Mouse (Mus musculus) G1E (cell line): ENCODE data around the gene Olfr1391. TPM values are rescaled to one million over a fixed set of nuclear protein-coding genes. Genes with fewer than 3 reads are reported as not detected.
"Not testable (repeated sequence)": the region's sequence is repeated elsewhere in the genome, so short reads cannot be mapped to it uniquely, and the experiment has no call there.

ENCODE experiments used
- ATAC-seq: 2 replicates; pipeline ENCODE4 v1.8.0; 2016; ENCODE audit warnings: mild to moderate bottlenecking; ENCODE audit not compliant: insufficient number of reproducible peaks, poor library complexity, low FRiP score, severe bottlenecking; ENCODE audit errors: extremely low read depth
- DNase-seq: peaks from one replicate; pipeline ENCODE4 v3.0.0; 2012; ENCODE audit warnings: low spot score
- H3K27me3 ChIP-seq: 2 replicates; pipeline ENCODE4 v1.6.1; 2012; ENCODE audit warnings: mild to moderate bottlenecking, low read length, inconsistent platforms; ENCODE audit not compliant: insufficient read depth
- H3K36me3 ChIP-seq: replicated peaks from 2 replicates; pipeline ENCODE3; 2012; ENCODE audit warnings: mild to moderate bottlenecking, inconsistent platforms
- H3K4me1 ChIP-seq: 2 replicates; pipeline ENCODE4 v1.6.1; 2012; ENCODE audit warnings: low read depth, low read length, inconsistent platforms, mixed read lengths; ENCODE audit not compliant: insufficient read depth
- H3K4me3 ChIP-seq: 2 replicates; pipeline ENCODE4 v1.5.1; 2012; ENCODE audit warnings: low read depth, mild to moderate bottlenecking, inconsistent platforms, low read length, moderate library complexity, mixed read lengths
- H3K9me3 ChIP-seq: replicated peaks from 2 replicates; pipeline ENCODE4 v1.6.1; 2012; ENCODE audit warnings: inconsistent platforms
- CTCF ChIP-seq: IDR thresholded peaks from 2 replicates; pipeline ENCODE4 v1.5.1; 2012; ENCODE audit warnings: low read depth, low read length, inconsistent platforms, mixed read lengths
- GATA1 ChIP-seq: IDR thresholded peaks from 2 replicates; pipeline ENCODE4 v1.6.1; 2012; ENCODE audit warnings: borderline replicate concordance, low read length, inconsistent platforms, mixed read lengths
- GATA2 ChIP-seq: IDR thresholded peaks from 2 replicates; pipeline ENCODE4 v1.6.1; 2012; ENCODE audit warnings: low read depth, low read length, inconsistent platforms, borderline replicate concordance
- POLR2AphosphoS5 ChIP-seq: IDR thresholded peaks from 2 replicates; pipeline ENCODE4 v1.6.1; 2012; ENCODE audit warnings: low read depth, low read length, inconsistent platforms; ENCODE audit not compliant: insufficient replicate concordance
- TAL1 ChIP-seq: conservative IDR thresholded peaks from 2 replicates; pipeline ENCODE4 v1.6.1; 2012; ENCODE audit warnings: low read depth, low read length, inconsistent platforms, mixed read lengths
- polyA plus RNA-seq: library from polyadenylated mRNA; stranded (reverse); fragments of >175 nt; gene quantifications from 2 replicates; pipeline ENCODE4 v1.2.3, GENCODE M21; 2012
- total RNA-seq, 2 experiments: library from RNA; stranded (forward) in 1 of 2; stranded (reverse) in 1 of 2; fragments of 200-1000 nt in 1 of 2; fragments of >200 nt in 1 of 2; fragmentation: Nextera tagmentation in 1 of 2; gene quantifications; 2 replicates each; pipeline ENCODE4 v1.2.3; 2014 to 2017

Olfr1391 gene
- total and polyA plus RNA-seq, 3 experiments = 0.16 TPM; not detected in 2

- Histone ChIP-seq H3K9me3 (peaks cover 11% of the 10 kb centered on the region), H3K27me3 (no peaks in the 10 kb centered on the region), H3K36me3 (no peaks in the 10 kb centered on the region), H3K4me3 (no peak within 1 kb of the TSS), H3K4me1 (no peaks in the 10 kb centered on the region)
- TF ChIP-seq GATA2 (no peak), POLR2AphosphoS5 (no peak), TAL1 (no peak), CTCF (no peak), GATA1 (no peak)
- no peak for ATAC-seq
- no peak for DNase-seq
These were observed 18.1 kb upstream of the Olfr1391 start, which contains the start of gene Olfr10 for GRCm38 (mm10) chr11:49304441-49304840. TSS of gene Olfr10 (plus strand) at chr11:49304741.

- H3K9me3 ChIP-seq = peaks cover 11% of the 10 kb centered on the region
- DNase-seq, H3K27me3 ChIP-seq, H3K4me3 ChIP-seq, H3K4me1 ChIP-seq, H3K36me3 ChIP-seq, ATAC-seq: not testable (repeated sequence)
These were observed 14.0 kb upstream of the Olfr1391 start for GRCm38 (mm10) chr11:49308547-49308946.

- no peak for TF ChIP-seq POLR2AphosphoS5
- no peak for TF ChIP-seq GATA2
- no peak for TF ChIP-seq CTCF
- TF ChIP-seq GATA1 = no peak
- no peak for TF ChIP-seq TAL1
- ATAC-seq = no peak
- no peaks in the 10 kb centered on the region for H3K4me1 ChIP-seq
These were observed 4.2 kb downstream of the Olfr1391 start for GRCm38 (mm10) chr11:49326726-49327125.

GRCm38 (mm10) chr11:49329686-49330085 lies 7.1 kb downstream of the Olfr1391 start:
- ATAC-seq (no peak), DNase-seq (no peak)
- H3K36me3 ChIP-seq = no peaks in the 10 kb centered on the region
- TF ChIP-seq GATA1 (no peak), CTCF (no peak), POLR2AphosphoS5 (no peak), GATA2 (no peak), TAL1 (no peak)
- H3K27me3 ChIP-seq = no peaks in the 10 kb centered on the region
- no peaks in the 10 kb centered on the region for H3K4me1 ChIP-seq
- H3K9me3 ChIP-seq = no peaks in the 10 kb centered on the region
- H3K4me3 ChIP-seq = no peak overlapping the region

More at GRCm38 (mm10) chr11:49326726-49327125, 4.2 kb downstream of the Olfr1391 start:
- Histone ChIP-seq H3K27me3 (no peaks in the 10 kb centered on the region), H3K4me3 (no peak overlapping the region), H3K9me3 (no peaks in the 10 kb centered on the region), H3K36me3 (no peaks in the 10 kb centered on the region)
- no peak for DNase-seq

- Histone ChIP-seq H3K9me3 (no peaks in the 10 kb centered on the region), H3K36me3 (no peaks in the 10 kb centered on the region), H3K4me1 (no peaks in the 10 kb centered on the region), H3K4me3 (no peak within 1 kb of the TSS), H3K27me3 (no peaks in the 10 kb centered on the region)
- TF ChIP-seq POLR2AphosphoS5 = no peak
- no peak for TF ChIP-seq TAL1
- TF ChIP-seq GATA2 = no peak
- no peak for TF ChIP-seq GATA1
- TF ChIP-seq CTCF = no peak
- ATAC-seq = no peak
- no peak for DNase-seq
These were observed 12.3 kb downstream of the Olfr1391 start, which contains the start of gene Olfr1390 for GRCm38 (mm10) chr11:49334888-49335287. TSS of gene Olfr1390 (plus strand) at chr11:49335188.

- Histone ChIP-seq H3K4me3 (no peak overlapping the region), H3K27me3 (no peaks in the 10 kb centered on the region), H3K9me3 (no peaks in the 10 kb centered on the region), H3K36me3 (no peaks in the 10 kb centered on the region), H3K4me1 (no peaks in the 10 kb centered on the region)
- no peak for ATAC-seq
- no peak for TF ChIP-seq TAL1
- TF ChIP-seq CTCF = no peak
- TF ChIP-seq GATA2 = no peak
- DNase-seq = no peak
These were observed 14.7 kb downstream of the Olfr1391 start for GRCm38 (mm10) chr11:49337150-49337832.

Other genes with a start within 250 kb of the Olfr1391 start
Only the 20 nearest of the 21 such genes appear.
- not detected in 2 replicates for gene Olfr1396, start 207.9 kb upstream of the Olfr1391 start, total RNA-seq (2014; fragmentation: Nextera tagmentation)
- gene Olfr1396, start 207.9 kb upstream of the Olfr1391 start, total RNA-seq (2017) = 0.06 and 0.11 TPM in 2 replicates
- not detected in 2 replicates for gene Olfr1396, start 207.9 kb upstream of the Olfr1391 start, polyA plus RNA-seq
- not detected in 2 replicates for gene Olfr1395, start 180.5 kb upstream of the Olfr1391 start, total RNA-seq (2014; fragmentation: Nextera tagmentation)
- gene Olfr1395, start 180.5 kb upstream of the Olfr1391 start, total RNA-seq (2017) = 0.06 and 0.16 TPM in 2 replicates
- not detected in 2 replicates for gene Olfr1395, start 180.5 kb upstream of the Olfr1391 start, polyA plus RNA-seq
- gene Olfr1394, start 168.4 kb upstream of the Olfr1391 start, total RNA-seq (2014; fragmentation: Nextera tagmentation) = not detected in 2 replicates
- gene Olfr1394, start 168.4 kb upstream of the Olfr1391 start, total RNA-seq (2017) = 0.16 and 0.17 TPM in 2 replicates
- not detected in 2 replicates for gene Olfr1394, start 168.4 kb upstream of the Olfr1391 start, polyA plus RNA-seq
- not detected in 2 replicates for gene Btnl9, start 135.6 kb upstream of the Olfr1391 start, total RNA-seq (2014; fragmentation: Nextera tagmentation)
- 0.17 and 0.22 TPM in 2 replicates for gene Btnl9, start 135.6 kb upstream of the Olfr1391 start, total RNA-seq (2017)
- gene Btnl9, start 135.6 kb upstream of the Olfr1391 start, polyA plus RNA-seq = not detected in 2 replicates
- 143 and 160 TPM in 2 replicates for gene Zfp62, start 119.5 kb upstream of the Olfr1391 start, total RNA-seq (2014; fragmentation: Nextera tagmentation)
- gene Zfp62, start 119.5 kb upstream of the Olfr1391 start, total RNA-seq (2017) = 72.7 and 78.2 TPM in 2 replicates
- 6.5 and 13.3 TPM in 2 replicates for gene Zfp62, start 119.5 kb upstream of the Olfr1391 start, polyA plus RNA-seq
- 18.2 and 20.0 TPM in 2 replicates for gene Mgat1, start 78.6 kb upstream of the Olfr1391 start, total RNA-seq (2014; fragmentation: Nextera tagmentation)
- gene Mgat1, start 78.6 kb upstream of the Olfr1391 start, total RNA-seq (2017) = 26.1 and 28.9 TPM in 2 replicates
- 34.8 and 36.9 TPM in 2 replicates for gene Mgat1, start 78.6 kb upstream of the Olfr1391 start, polyA plus RNA-seq
- gene Olfr1393, start 44.4 kb upstream of the Olfr1391 start, total RNA-seq (2014; fragmentation: Nextera tagmentation) = not detected in 2 replicates
- 0.35 and 0.55 TPM in 2 replicates for gene Olfr1393, start 44.4 kb upstream of the Olfr1391 start, total RNA-seq (2017)
- not detected in 2 replicates for gene Olfr1393, start 44.4 kb upstream of the Olfr1391 start, polyA plus RNA-seq
- 0.44 TPM in 1 of 2 replicates, not detected in the other for gene Olfr1392, start 37.5 kb upstream of the Olfr1391 start, total RNA-seq (2014; fragmentation: Nextera tagmentation)
- gene Olfr1392, start 37.5 kb upstream of the Olfr1391 start, total RNA-seq (2017) = 0.11 and 0.12 TPM in 2 replicates
- gene Olfr1392, start 37.5 kb upstream of the Olfr1391 start, polyA plus RNA-seq = not detected in 2 replicates
- not detected in 2 replicates for gene Olfr10, start 18.0 kb upstream of the Olfr1391 start, total RNA-seq (2014; fragmentation: Nextera tagmentation)
- gene Olfr10, start 18.0 kb upstream of the Olfr1391 start, total RNA-seq (2017) = 0.11 TPM in 1 of 2 replicates, not detected in the other
- gene Olfr10, start 18.0 kb upstream of the Olfr1391 start, polyA plus RNA-seq = not detected in 2 replicates
- not detected in 2 replicates for gene Olfr1390, start 12.4 kb downstream of the Olfr1391 start, total RNA-seq (2014; fragmentation: Nextera tagmentation)
- 0.12 and 0.22 TPM in 2 replicates for gene Olfr1390, start 12.4 kb downstream of the Olfr1391 start, total RNA-seq (2017)
- not detected in 2 replicates for gene Olfr1390, start 12.4 kb downstream of the Olfr1391 start, polyA plus RNA-seq
- not detected in 2 replicates for gene Olfr1389, start 100.3 kb downstream of the Olfr1391 start, total RNA-seq (2014; fragmentation: Nextera tagmentation)
- gene Olfr1389, start 100.3 kb downstream of the Olfr1391 start, total RNA-seq (2017) = 0.12 and 0.22 TPM in 2 replicates
- not detected in 2 replicates for gene Olfr1389, start 100.3 kb downstream of the Olfr1391 start, polyA plus RNA-seq
- 0.87 and 0.98 TPM in 2 replicates for gene Olfr1388, start 113.9 kb downstream of the Olfr1391 start, total RNA-seq (2014; fragmentation: Nextera tagmentation)
- 0.60 and 1.2 TPM in 2 replicates for gene Olfr1388, start 113.9 kb downstream of the Olfr1391 start, total RNA-seq (2017)
- gene Olfr1388, start 113.9 kb downstream of the Olfr1391 start, polyA plus RNA-seq = 0.04 and 0.12 TPM in 2 replicates
- gene Olfr1387, start 132.6 kb downstream of the Olfr1391 start, total RNA-seq (2014; fragmentation: Nextera tagmentation) = not detected in 2 replicates
- 0.05 and 0.46 TPM in 2 replicates for gene Olfr1387, start 132.6 kb downstream of the Olfr1391 start, total RNA-seq (2017)
- gene Olfr1387, start 132.6 kb downstream of the Olfr1391 start, polyA plus RNA-seq = not detected in 2 replicates
- gene Olfr1386, start 142.3 kb downstream of the Olfr1391 start, total RNA-seq (2014; fragmentation: Nextera tagmentation) = not detected in 2 replicates
- 0.22 and 0.23 TPM in 2 replicates for gene Olfr1386, start 142.3 kb downstream of the Olfr1391 start, total RNA-seq (2017)
- not detected in 2 replicates for gene Olfr1386, start 142.3 kb downstream of the Olfr1391 start, polyA plus RNA-seq
- gene Olfr1385, start 166.3 kb downstream of the Olfr1391 start, total RNA-seq (2014; fragmentation: Nextera tagmentation) = not detected in 2 replicates
- 0.22 and 0.35 TPM in 2 replicates for gene Olfr1385, start 166.3 kb downstream of the Olfr1391 start, total RNA-seq (2017)
- not detected in 2 replicates for gene Olfr1385, start 166.3 kb downstream of the Olfr1391 start, polyA plus RNA-seq
- not detected in 2 replicates for gene Olfr1384, start 184.0 kb downstream of the Olfr1391 start, total RNA-seq (2014; fragmentation: Nextera tagmentation)
- gene Olfr1384, start 184.0 kb downstream of the Olfr1391 start, total RNA-seq (2017) = 0.05 and 0.06 TPM in 2 replicates
- not detected in 2 replicates for gene Olfr1384, start 184.0 kb downstream of the Olfr1391 start, polyA plus RNA-seq
- not detected in 2 replicates for gene Olfr1383, start 196.9 kb downstream of the Olfr1391 start, total RNA-seq (2014; fragmentation: Nextera tagmentation)
- 0.06 and 0.27 TPM in 2 replicates for gene Olfr1383, start 196.9 kb downstream of the Olfr1391 start, total RNA-seq (2017)
- gene Olfr1383, start 196.9 kb downstream of the Olfr1391 start, polyA plus RNA-seq = not detected in 2 replicates
- gene Olfr1382, start 205.5 kb downstream of the Olfr1391 start, total RNA-seq (2014; fragmentation: Nextera tagmentation) = not detected in 2 replicates
- 0.11 and 0.12 TPM in 2 replicates for gene Olfr1382, start 205.5 kb downstream of the Olfr1391 start, total RNA-seq (2017)
- not detected in 2 replicates for gene Olfr1382, start 205.5 kb downstream of the Olfr1391 start, polyA plus RNA-seq
- gene Olfr1381, start 220.7 kb downstream of the Olfr1391 start, total RNA-seq (2014; fragmentation: Nextera tagmentation) = not detected in 2 replicates
- gene Olfr1381, start 220.7 kb downstream of the Olfr1391 start, total RNA-seq (2017) = 0.05 and 0.06 TPM in 2 replicates
- gene Olfr1381, start 220.7 kb downstream of the Olfr1391 start, polyA plus RNA-seq = not detected in 2 replicates
- gene Olfr1380, start 234.1 kb downstream of the Olfr1391 start, total RNA-seq (2014; fragmentation: Nextera tagmentation) = not detected in 2 replicates
- gene Olfr1380, start 234.1 kb downstream of the Olfr1391 start, total RNA-seq (2017) = 0.16 TPM in 1 of 2 replicates, not detected in the other
- not detected in 2 replicates for gene Olfr1380, start 234.1 kb downstream of the Olfr1391 start, polyA plus RNA-seq